Mouse (Mus musculus): ENCODE results near the gene Kifc3. TPM values are rescaled to one million over a fixed set of nuclear protein-coding genes. Genes with fewer than 3 reads are reported as not detected.

Kifc3 gene
- total and polyA plus RNA-seq, 3 experiments: 10.6 to 19.1 TPM; not detected in 1

- TF ChIP-seq UBTF (IDR thresholded peaks at IDR 0.05; ENCODE audit: borderline replicate concordance, insufficient read depth, low read depth, low read length) (no peak), MAZ (IDR thresholded peaks at IDR 0.05; ENCODE audit: low read depth, low read length) (no peak), MXI1 (IDR thresholded peaks at IDR 0.05; ENCODE audit: low read depth, low read length) (no peak), E2F4 (IDR thresholded peaks at IDR 0.05; ENCODE audit: borderline replicate concordance, low read depth, low read length) (no peak), GABPA (IDR thresholded peaks at IDR 0.05; ENCODE audit: low read depth, low read length) (no peak), POLR2AphosphoS5 (IDR thresholded peaks at IDR 0.05; ENCODE audit: borderline replicate concordance, low read depth, low read length) (no peak), MAX (IDR thresholded peaks at IDR 0.05; ENCODE audit: low read length) (no peak), RAD21 (IDR thresholded peaks at IDR 0.05; ENCODE audit: low read depth, low read length) (no peak), POLR2A (IDR thresholded peaks at IDR 0.05; ENCODE audit: control insufficient read depth in 1 of 2, insufficient read depth in 1 of 2, low read depth in 1 of 2, low read length in 2 of 2, poor library complexity in 1 of 2) (no peak), USF1 (IDR thresholded peaks at IDR 0.05; ENCODE audit: low read depth, low read length) (no peak), GATA1 (IDR thresholded peaks at IDR 0.05; ENCODE audit: low read depth, low read length) (no peak)
- Histone ChIP-seq H3K4me3 (ENCODE audit: control insufficient read depth in 1 of 2, insufficient read depth in 1 of 2, low read depth in 2 of 2, low read length in 2 of 2) (no peak overlapping the region), H3K79me2 (ENCODE audit: control insufficient read depth, insufficient read depth, low read length, poor library complexity) (no peaks in the 10 kb centered on the region), H3K9ac (ENCODE audit: control insufficient read depth, low read depth, low read length, poor library complexity, severe bottlenecking) (no peak overlapping the region), H3K36me3 (ENCODE audit: control insufficient read depth in 1 of 2, insufficient read depth in 2 of 2, low read length in 2 of 2) (peaks cover 0 to 4% of the 10 kb centered on the region in 2 experiments; a peak in 2 of 4 replicates), H3K27ac (ENCODE audit: control insufficient read depth, low read depth, low read length) (no peak overlapping the region), H3K4me1 (ENCODE audit: control insufficient read depth in 1 of 2, insufficient read depth in 2 of 2, low read length in 2 of 2) (peaks cover 2 to 7% of the 10 kb centered on the region in 2 experiments; a peak in 3 of 4 replicates), H3K9me3 (replicated peaks; ENCODE audit: insufficient read depth, low read length) (no peaks in the 10 kb centered on the region), H3K27me3 (ENCODE audit: control insufficient read depth in 1 of 2, insufficient read depth in 2 of 2, low read length in 2 of 2) (no peaks in the 10 kb centered on the region)
- DNase-seq (ENCODE audit: low read depth, low spot score): no peak
These were observed 44.7 kb upstream of the Kifc3 start for GRCm38 (mm10) chr8:95247277-95247676.

- Histone ChIP-seq H3K79me2 (ENCODE audit: control insufficient read depth, insufficient read depth, low read length, poor library complexity) (no peaks in the 10 kb centered on the region), H3K27ac (ENCODE audit: control insufficient read depth, low read depth, low read length) (no peak overlapping the region), H3K27me3 (ENCODE audit: control insufficient read depth in 1 of 2, insufficient read depth in 2 of 2, low read length in 2 of 2) (no peaks in the 10 kb centered on the region), H3K9me3 (replicated peaks; ENCODE audit: insufficient read depth, low read length) (no peaks in the 10 kb centered on the region), H3K4me1 (ENCODE audit: control insufficient read depth in 1 of 2, insufficient read depth in 2 of 2, low read length in 2 of 2) (peaks cover 2 to 7% of the 10 kb centered on the region in 2 experiments; a peak in 3 of 4 replicates), H3K4me3 (ENCODE audit: control insufficient read depth in 1 of 2, insufficient read depth in 1 of 2, low read depth in 2 of 2, low read length in 2 of 2) (no peak overlapping the region), H3K36me3 (ENCODE audit: control insufficient read depth in 1 of 2, insufficient read depth in 2 of 2, low read length in 2 of 2) (peaks cover 0 to 4% of the 10 kb centered on the region in 2 experiments; a peak in 2 of 4 replicates), H3K9ac (ENCODE audit: control insufficient read depth, low read depth, low read length, poor library complexity, severe bottlenecking) (peak overlapping the region; percentile 31)
- TF ChIP-seq SIN3A (IDR thresholded peaks at IDR 0.05; ENCODE audit: low read length) (peak; percentile 51; the same call in 1 of the 2 replicates), ETS1 (IDR thresholded peaks at IDR 0.05; ENCODE audit: low read depth, low read length) (peak; percentile 78), EP300 (IDR thresholded peaks at IDR 0.05; ENCODE audit: low read depth in 1 of 2, low read length in 2 of 2) (peak; percentile 36; a peak in 3 of 4 replicates), TCF12 (IDR thresholded peaks at IDR 0.05; ENCODE audit: low read depth, low read length) (peak; percentile 38; the same call in 1 of the 2 replicates), ELF1 (IDR thresholded peaks at IDR 0.05; ENCODE audit: low read depth, low read length) (peak; percentile 84), TAL1 (IDR thresholded peaks at IDR 0.05; ENCODE audit: low read length) (no peak), RCOR1 (IDR thresholded peaks at IDR 0.05; ENCODE audit: low read depth, low read length) (peak; percentile 24; the same call in 1 of the 2 replicates), MAZ (IDR thresholded peaks at IDR 0.05; ENCODE audit: low read depth, low read length) (0 out of 2 replicates have a peak, but pooled peaks have one; percentile 69), SMC3 (IDR thresholded peaks at IDR 0.05; ENCODE audit: low read depth, low read length) (no peak)
- peak; percentile 82 for DNase-seq (ENCODE audit: low read depth, low spot score)
These were observed 42.6 kb upstream of the Kifc3 start for GRCm38 (mm10) chr8:95245180-95245579.

All from MEL (cell line).